Mouse (Mus musculus): ENCODE data around the gene Kif21a. TPM values are rescaled to one million over a fixed set of nuclear protein-coding genes. Genes with fewer than 3 reads are reported as not detected.

Kif21a gene
- polyA plus RNA-seq, 1 experiment from 2014 or later = 44.7 TPM

DNA sequence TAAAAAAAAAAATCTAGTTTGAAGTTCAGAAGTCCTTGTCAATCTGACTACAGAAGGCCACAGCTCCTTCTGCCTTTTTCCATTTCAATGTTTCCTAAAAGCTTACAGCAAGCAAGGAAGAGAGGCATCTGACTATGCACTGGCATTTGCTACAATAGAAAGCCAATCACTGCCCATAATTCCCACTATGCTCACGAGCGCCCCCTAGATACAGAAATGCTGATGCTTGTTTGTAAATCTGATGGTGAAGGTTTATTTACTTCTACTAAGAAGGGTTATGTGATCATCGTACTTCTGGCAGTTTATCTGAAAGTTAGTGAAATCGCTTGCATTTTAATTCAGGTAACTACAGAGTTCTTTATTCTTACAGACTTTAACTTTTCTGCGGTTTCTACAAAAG is 73.8 kb downstream of the Kif21a start:
- WGBS = 79% methylated on average over 5 of the region's 5 CpGs
- no peak for ATAC-seq
- no peaks in the 10 kb centered on the region for H3K9me3 ChIP-seq (replicated peaks; ENCODE audit: control insufficient read depth, low read length, poor library complexity, severe bottlenecking)
- no peaks in the 10 kb centered on the region for H3K4me1 ChIP-seq (ENCODE audit: control insufficient read depth, insufficient read depth, low read length)
- no peak overlapping the region for H3K4me2 ChIP-seq (ENCODE audit: low read length)
- no peak overlapping the region for H3K4me3 ChIP-seq (ENCODE audit: low read depth, low read length)
- no peak overlapping the region for H3K9ac ChIP-seq (ENCODE audit: low read depth, low read length)
- H3K27me3 ChIP-seq (ENCODE audit: control insufficient read depth, insufficient read depth, low read depth, low read length) = no peaks in the 10 kb centered on the region
- peaks cover 20% of the 10 kb centered on the region for H3K36me3 ChIP-seq (ENCODE audit: control insufficient read depth, insufficient read depth, low read length)
- H3K27ac ChIP-seq (ENCODE audit: low read length) = no peak overlapping the region

GRCm38 (mm10) chr15:90971914-90972767 is 77.6 kb downstream of the Kif21a start:
- Histone ChIP-seq H3K27ac (ENCODE audit: low read length) (no peak overlapping the region), H3K27me3 (ENCODE audit: control insufficient read depth, insufficient read depth, low read depth, low read length) (no peaks in the 10 kb centered on the region), H3K9me3 (replicated peaks; ENCODE audit: control insufficient read depth, low read length, poor library complexity, severe bottlenecking) (no peaks in the 10 kb centered on the region), H3K4me2 (ENCODE audit: low read length) (no peak overlapping the region), H3K9ac (ENCODE audit: low read depth, low read length) (no peak overlapping the region), H3K4me3 (ENCODE audit: low read depth, low read length) (no peak overlapping the region), H3K36me3 (ENCODE audit: control insufficient read depth, insufficient read depth, low read length) (peaks cover 36% of the 10 kb centered on the region), H3K4me1 (ENCODE audit: control insufficient read depth, insufficient read depth, low read length) (no peaks in the 10 kb centered on the region)
- no peak for ATAC-seq
- 34% methylated on average over 13 of the region's 13 CpGs for WGBS

- Histone ChIP-seq H3K4me3 (ENCODE audit: low read depth, low read length) (no peak overlapping the region), H3K27me3 (ENCODE audit: control insufficient read depth, insufficient read depth, low read depth, low read length) (no peaks in the 10 kb centered on the region), H3K27ac (ENCODE audit: low read length) (no peak overlapping the region), H3K9ac (ENCODE audit: low read depth, low read length) (no peak overlapping the region), H3K36me3 (ENCODE audit: control insufficient read depth, insufficient read depth, low read length) (peaks cover 23% of the 10 kb centered on the region), H3K4me1 (ENCODE audit: control insufficient read depth, insufficient read depth, low read length) (no peaks in the 10 kb centered on the region), H3K9me3 (replicated peaks; ENCODE audit: control insufficient read depth, low read length, poor library complexity, severe bottlenecking) (no peaks in the 10 kb centered on the region), H3K4me2 (ENCODE audit: low read length) (no peak overlapping the region)
- WGBS = 65% methylated on average over 2 of the region's 2 CpGs
- ATAC-seq = no peak
These were observed 86.4 kb downstream of the Kif21a start for GRCm38 (mm10) chr15:90963320-90963719.

DNA sequence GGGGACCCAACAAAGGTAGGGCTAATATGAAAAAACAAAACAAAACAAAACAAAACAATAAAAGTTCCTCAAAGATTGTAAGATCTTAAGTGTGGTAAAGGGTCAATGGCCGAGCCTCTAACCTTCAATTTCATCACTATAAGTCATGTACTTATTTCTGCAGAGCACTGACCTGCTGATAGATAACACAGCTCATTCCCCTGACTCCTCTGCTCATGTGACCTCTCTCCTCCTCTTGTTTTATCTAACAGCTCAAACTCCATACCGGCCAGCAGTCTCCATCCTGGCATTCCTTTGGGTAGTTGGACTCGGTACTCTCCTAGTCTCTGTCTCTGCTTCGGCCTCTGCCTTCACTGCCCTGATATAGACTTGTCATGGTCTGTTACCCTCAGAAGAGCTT is 87.2 kb downstream of the Kif21a start:
- Histone ChIP-seq H3K9me3 (replicated peaks; ENCODE audit: control insufficient read depth, low read length, poor library complexity, severe bottlenecking) (no peaks in the 10 kb centered on the region), H3K36me3 (ENCODE audit: control insufficient read depth, insufficient read depth, low read length) (peaks cover 17% of the 10 kb centered on the region), H3K27me3 (ENCODE audit: control insufficient read depth, insufficient read depth, low read depth, low read length) (no peaks in the 10 kb centered on the region), H3K4me2 (ENCODE audit: low read length) (no peak overlapping the region), H3K4me3 (ENCODE audit: low read depth, low read length) (no peak overlapping the region), H3K4me1 (ENCODE audit: control insufficient read depth, insufficient read depth, low read length) (no peaks in the 10 kb centered on the region), H3K27ac (ENCODE audit: low read length) (no peak overlapping the region), H3K9ac (ENCODE audit: low read depth, low read length) (no peak overlapping the region)
- ATAC-seq = no peak
- 91% methylated on average over 4 of the region's 4 CpGs for WGBS

DNA sequence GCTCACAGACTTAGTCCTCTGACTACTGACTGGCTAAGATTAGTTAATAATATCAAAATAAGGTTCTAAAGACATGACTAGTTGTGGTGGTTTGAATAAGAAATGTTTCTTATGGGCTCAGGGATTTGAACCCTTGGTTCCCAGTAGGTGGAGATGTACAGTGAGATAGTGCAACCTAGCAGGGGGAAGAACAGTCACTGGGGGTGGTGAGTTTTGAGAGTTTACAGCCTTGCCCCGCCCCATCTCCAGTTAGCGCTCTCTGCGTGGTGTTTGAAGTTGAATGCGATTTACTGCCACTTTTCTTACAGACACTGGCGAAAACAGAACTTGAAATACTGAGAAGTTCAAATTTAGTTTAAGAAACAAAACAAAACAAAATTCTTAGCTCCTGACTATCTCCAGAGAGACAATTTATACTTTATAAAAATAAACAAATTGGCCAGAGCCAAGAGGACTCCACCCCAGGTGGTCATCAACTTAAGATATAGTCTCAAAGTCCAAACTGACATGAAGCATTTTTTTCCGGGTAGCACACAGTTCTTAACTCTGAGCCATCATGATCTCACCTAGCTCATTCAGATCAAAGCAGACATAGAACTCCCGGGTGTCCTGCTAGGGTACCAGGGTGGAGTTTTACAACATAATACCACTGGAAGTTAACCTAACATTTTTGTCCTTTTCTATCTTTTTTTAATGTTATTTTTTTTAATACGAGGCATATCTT is 88.8 kb downstream of the Kif21a start:
- H3K27me3 ChIP-seq (ENCODE audit: control insufficient read depth, insufficient read depth, low read depth, low read length) = no peaks in the 10 kb centered on the region
- no peak overlapping the region for H3K9ac ChIP-seq (ENCODE audit: low read depth, low read length)
- H3K4me1 ChIP-seq (ENCODE audit: control insufficient read depth, insufficient read depth, low read length) = no peaks in the 10 kb centered on the region
- no peak overlapping the region for H3K27ac ChIP-seq (ENCODE audit: low read length)
- H3K9me3 ChIP-seq (replicated peaks; ENCODE audit: control insufficient read depth, low read length, poor library complexity, severe bottlenecking) = no peaks in the 10 kb centered on the region
- 91% methylated on average over 8 of the region's 8 CpGs for WGBS
- no peak overlapping the region for H3K4me3 ChIP-seq (ENCODE audit: low read depth, low read length)
- H3K4me2 ChIP-seq (ENCODE audit: low read length) = no peak overlapping the region
- ATAC-seq = no peak
- peaks cover 13% of the 10 kb centered on the region; the same call in 1 of the 2 replicates for H3K36me3 ChIP-seq (ENCODE audit: control insufficient read depth, insufficient read depth, low read length)

DNA sequence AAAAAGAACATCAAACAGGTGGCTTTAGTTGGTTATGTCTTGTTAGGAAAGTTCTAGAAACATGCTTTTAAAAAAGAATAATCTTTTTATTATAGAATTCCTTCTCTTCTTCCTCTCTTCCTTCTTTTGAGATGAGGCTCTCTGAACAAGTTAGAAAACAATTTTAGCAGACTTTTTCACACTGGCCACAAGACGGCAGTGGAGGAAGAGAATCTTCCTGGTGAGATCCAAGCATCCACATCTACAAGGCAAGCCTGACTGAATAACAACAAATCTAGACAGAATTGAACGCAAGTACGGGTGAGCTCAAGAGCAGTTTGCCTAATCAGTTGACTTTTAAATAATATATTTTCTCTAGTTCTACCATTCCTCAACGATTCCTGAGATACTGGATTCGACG is 98.4 kb downstream of the Kif21a start:
- H3K27me3 ChIP-seq (ENCODE audit: control insufficient read depth, insufficient read depth, low read depth, low read length) = no peaks in the 10 kb centered on the region
- no peaks in the 10 kb centered on the region for H3K4me1 ChIP-seq (ENCODE audit: control insufficient read depth, insufficient read depth, low read length)
- H3K27ac ChIP-seq (ENCODE audit: low read length) = no peak overlapping the region
- H3K4me2 ChIP-seq (ENCODE audit: low read length) = no peak overlapping the region
- no peaks in the 10 kb centered on the region for H3K9me3 ChIP-seq (replicated peaks; ENCODE audit: control insufficient read depth, low read length, poor library complexity, severe bottlenecking)
- no peak overlapping the region for H3K4me3 ChIP-seq (ENCODE audit: low read depth, low read length)
- no peak for ATAC-seq
- WGBS = 87% methylated on average over 6 of the region's 6 CpGs
- peaks cover 23% of the 10 kb centered on the region for H3K36me3 ChIP-seq (ENCODE audit: control insufficient read depth, insufficient read depth, low read length)
- H3K9ac ChIP-seq (ENCODE audit: low read depth, low read length) = no peak overlapping the region

GRCm38 (mm10) chr15:90938469-90938868 is 111.3 kb downstream of the Kif21a start:
- no peaks in the 10 kb centered on the region for H3K4me1 ChIP-seq (ENCODE audit: control insufficient read depth, insufficient read depth, low read length)
- WGBS = 100% methylated on average over 1 of the region's 1 CpGs
- no peak overlapping the region for H3K4me3 ChIP-seq (ENCODE audit: low read depth, low read length)
- ATAC-seq = no peak
- no peaks in the 10 kb centered on the region for H3K27me3 ChIP-seq (ENCODE audit: control insufficient read depth, insufficient read depth, low read depth, low read length)
- no peak overlapping the region for H3K4me2 ChIP-seq (ENCODE audit: low read length)
- no peak overlapping the region for H3K27ac ChIP-seq (ENCODE audit: low read length)
- H3K9ac ChIP-seq (ENCODE audit: low read depth, low read length) = no peak overlapping the region
- H3K36me3 ChIP-seq (ENCODE audit: control insufficient read depth, insufficient read depth, low read length) = peaks cover 25% of the 10 kb centered on the region
- H3K9me3 ChIP-seq (replicated peaks; ENCODE audit: control insufficient read depth, low read length, poor library complexity, severe bottlenecking) = no peaks in the 10 kb centered on the region

- Histone ChIP-seq H3K4me2 (ENCODE audit: low read length) (no peak overlapping the region), H3K4me3 (ENCODE audit: low read depth, low read length) (no peak overlapping the region), H3K36me3 (ENCODE audit: control insufficient read depth, insufficient read depth, low read length) (peaks cover 22% of the 10 kb centered on the region), H3K4me1 (ENCODE audit: control insufficient read depth, insufficient read depth, low read length) (no peaks in the 10 kb centered on the region), H3K27ac (ENCODE audit: low read length) (no peak overlapping the region), H3K9ac (ENCODE audit: low read depth, low read length) (no peak overlapping the region), H3K27me3 (ENCODE audit: control insufficient read depth, insufficient read depth, low read depth, low read length) (no peaks in the 10 kb centered on the region), H3K9me3 (replicated peaks; ENCODE audit: control insufficient read depth, low read length, poor library complexity, severe bottlenecking) (no peaks in the 10 kb centered on the region)
- no peak for ATAC-seq
- WGBS = 74% methylated on average over 6 of the region's 6 CpGs
These were observed 114.2 kb downstream of the Kif21a start for GRCm38 (mm10) chr15:90935579-90935978.

DNA sequence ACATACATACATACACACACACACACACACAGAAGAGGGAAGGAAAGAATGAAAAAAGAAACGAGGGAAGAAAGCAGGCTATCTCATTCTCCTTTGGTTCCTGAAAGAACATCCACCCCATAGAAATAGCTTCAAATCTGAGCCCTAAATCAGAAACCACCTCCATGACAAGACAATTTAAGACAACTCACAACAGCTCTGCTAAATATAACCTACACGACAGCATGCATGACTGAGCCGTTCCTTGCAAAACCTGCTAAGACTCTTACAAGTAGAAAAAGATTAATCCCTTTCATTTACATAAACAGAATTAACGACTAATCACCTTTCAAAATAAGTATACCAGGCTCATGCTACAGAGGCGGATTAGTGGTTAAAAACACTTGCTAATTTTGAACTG is 118.3 kb downstream of the Kif21a start:
- H3K36me3 ChIP-seq (ENCODE audit: control insufficient read depth, insufficient read depth, low read length) = peaks cover 11% of the 10 kb centered on the region
- no peak for ATAC-seq
- no peak overlapping the region for H3K4me2 ChIP-seq (ENCODE audit: low read length)
- no peaks in the 10 kb centered on the region for H3K4me1 ChIP-seq (ENCODE audit: control insufficient read depth, insufficient read depth, low read length)
- H3K27ac ChIP-seq (ENCODE audit: low read length) = no peak overlapping the region
- H3K9me3 ChIP-seq (replicated peaks; ENCODE audit: control insufficient read depth, low read length, poor library complexity, severe bottlenecking) = no peaks in the 10 kb centered on the region
- no peak overlapping the region for H3K4me3 ChIP-seq (ENCODE audit: low read depth, low read length)
- H3K9ac ChIP-seq (ENCODE audit: low read depth, low read length) = no peak overlapping the region
- WGBS = 64% methylated on average over 5 of the region's 5 CpGs
- no peaks in the 10 kb centered on the region for H3K27me3 ChIP-seq (ENCODE audit: control insufficient read depth, insufficient read depth, low read depth, low read length)

Measured in midbrain, embryonic 16.5 days (tissue).